Mouse (Mus musculus) lung, postnatal 0 days (tissue): ENCODE data around the gene Gm21698.
"Not testable (repeated sequence)": the region's sequence is repeated elsewhere in the genome, so short reads cannot be mapped to it uniquely, and the experiment has no call there.

Source experiments
- CTCF ChIP-seq: IDR thresholded peaks from 2 replicates; pipeline ENCODE4 v1.5.1; 2016; ENCODE audit warnings: antibody characterized with exemption, mild to moderate bottlenecking
- EP300 ChIP-seq: IDR thresholded peaks from 2 replicates; pipeline ENCODE4 v1.6.1; 2016; ENCODE audit warnings: antibody characterized with exemption, mild to moderate bottlenecking, control low read depth

GRCm38 (mm10) chr5:25954317-25954716 is 34.1 kb downstream of the Gm21698 start, which contains the start of gene Gm21671:
- TF ChIP-seq CTCF, EP300: not testable (repeated sequence)
